Mouse (Mus musculus) liver, embryonic 15.5 days (tissue): ENCODE data around the gene Prkn. TPM values are rescaled to one million over a fixed set of nuclear protein-coding genes. Genes with fewer than 3 reads are reported as not detected.

Experiments used
- ATAC-seq: fragments of 200-750 bp; cut with Nextera tagmentation; 2 replicates; pipeline ENCODE4 v1.8.0; 2017; ENCODE audit warnings: moderate number of reproducible peaks, mild to moderate bottlenecking, moderate library complexity; ENCODE audit not compliant: insufficient read depth
- H3K27ac ChIP-seq: fragments of 300-500 bp; sonication (generic); replicated peaks from 2 replicates; pipeline ENCODE4 v1.5.1; 2015; ENCODE audit warnings: mild to moderate bottlenecking, inconsistent platforms
- H3K27me3 ChIP-seq: fragments of 300-500 bp; sonication (generic); 2 replicates; pipeline ENCODE4 v1.6.1; 2015; ENCODE audit warnings: mild to moderate bottlenecking, inconsistent platforms
- H3K36me3 ChIP-seq: fragments of 300-500 bp; sonication (generic); replicated peaks from 2 replicates; pipeline ENCODE4 v1.6.1; 2015; ENCODE audit warnings: moderate library complexity, mild to moderate bottlenecking, inconsistent platforms
- H3K4me1 ChIP-seq: fragments of 300-500 bp; sonication (generic); replicated peaks from 2 replicates; pipeline ENCODE4 v1.6.1; 2015; ENCODE audit warnings: inconsistent platforms
- H3K4me2 ChIP-seq: fragments of 300-500 bp; sonication (generic); 2 replicates; pipeline ENCODE4 v1.6.1; 2015; ENCODE audit warnings: moderate library complexity, mild to moderate bottlenecking, inconsistent platforms
- H3K4me3 ChIP-seq: fragments of 300-500 bp; sonication (generic); replicated peaks from 2 replicates; pipeline ENCODE4 v1.5.1; 2015; ENCODE audit warnings: mild to moderate bottlenecking, inconsistent platforms
- H3K9ac ChIP-seq: fragments of 300-500 bp; sonication (generic); 2 replicates; pipeline ENCODE4 v1.6.1; 2015; ENCODE audit warnings: moderate library complexity, mild to moderate bottlenecking, inconsistent platforms
- H3K9me3 ChIP-seq: fragments of 300-500 bp; sonication (generic); replicated peaks from 2 replicates; pipeline ENCODE4 v1.6.1; 2016; ENCODE audit warnings: inconsistent platforms
- WGBS: fragments of 180-500 bp; shearing (Covaris S2); methylation state at CpG from one replicate; pipeline ENCODE4 v1.1.7; 2015; ENCODE audit warnings: mixed read lengths; ENCODE audit not compliant: insufficient replicate concordance; 5-methylcytosine and 5-hydroxymethylcytosine counted together
- polyA plus RNA-seq: library from polyadenylated mRNA; unstranded; fragments of >200 nt; fragmentation: Nextera tagmentation; extraction: Ambion mirVana; gene quantifications from 2 replicates; pipeline ENCODE4 v1.2.1, GENCODE M21; 2015

Gene Prkn
- polyA plus RNA-seq, 1 experiment from 2014 or later: 0.38 TPM

DNA sequence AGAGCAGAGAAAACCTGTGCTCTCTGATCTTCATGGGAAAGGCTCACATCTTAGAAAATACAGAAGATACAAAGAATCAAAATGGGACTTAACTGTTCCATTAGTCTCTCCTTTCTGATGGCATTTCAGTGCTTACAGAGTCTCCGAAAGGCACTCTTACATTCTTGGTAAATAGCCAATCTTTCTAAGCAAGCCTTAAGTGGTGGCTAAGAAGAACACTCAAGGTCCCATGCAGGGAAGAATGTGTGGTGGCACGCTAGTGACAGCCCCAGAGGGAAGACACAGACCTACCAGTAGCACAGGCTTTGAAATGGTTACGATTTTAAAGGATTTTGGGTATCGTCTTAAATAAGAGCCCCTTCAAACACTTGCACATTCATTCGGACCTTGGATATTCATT is 816.2 kb downstream of the Prkn start:
- no peak overlapping the region for H3K4me3 ChIP-seq
- H3K27me3 ChIP-seq: no peaks in the 10 kb centered on the region
- no peak overlapping the region for H3K27ac ChIP-seq
- H3K4me1 ChIP-seq: no peaks in the 10 kb centered on the region
- no peak overlapping the region for H3K4me2 ChIP-seq
- no peak overlapping the region for H3K9ac ChIP-seq
- no peak for ATAC-seq
- 59% methylated on average over 5 of the region's 5 CpGs for WGBS
- no peaks in the 10 kb centered on the region for H3K9me3 ChIP-seq
- no peaks in the 10 kb centered on the region for H3K36me3 ChIP-seq

DNA sequence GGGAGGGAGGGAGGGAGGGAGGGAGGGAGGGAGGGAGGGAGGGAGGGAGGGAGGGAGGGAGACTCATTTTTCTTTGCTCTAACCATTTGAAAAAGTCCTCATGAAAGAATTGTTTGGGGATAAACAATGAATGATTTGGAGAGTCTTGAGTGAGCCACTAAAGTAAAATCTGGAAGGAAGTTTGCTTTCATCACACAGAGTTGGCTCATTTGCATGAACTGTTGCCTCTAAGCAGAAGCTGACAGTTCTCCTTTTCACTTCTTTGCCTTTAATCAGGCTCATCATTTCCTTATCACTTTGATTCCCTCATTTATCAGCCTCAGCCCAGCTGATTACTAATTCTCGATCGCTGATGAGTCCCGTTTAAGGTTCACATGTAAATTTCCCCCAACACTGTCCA is 816.7 kb downstream of the Prkn start:
- Histone ChIP-seq H3K4me1 (no peaks in the 10 kb centered on the region), H3K9ac (no peak overlapping the region), H3K4me3 (no peak overlapping the region), H3K27ac (no peak overlapping the region), H3K36me3 (no peaks in the 10 kb centered on the region), H3K9me3 (no peaks in the 10 kb centered on the region), H3K4me2 (no peak overlapping the region), H3K27me3 (no peaks in the 10 kb centered on the region)
- ATAC-seq: no peak
- WGBS: 58% methylated on average over 3 of the region's 3 CpGs

- WGBS: 28% methylated on average over 1 of the region's 1 CpGs
These were observed 821.7 kb downstream of the Prkn start for GRCm38 (mm10) chr17:11661898-11662297.

DNA sequence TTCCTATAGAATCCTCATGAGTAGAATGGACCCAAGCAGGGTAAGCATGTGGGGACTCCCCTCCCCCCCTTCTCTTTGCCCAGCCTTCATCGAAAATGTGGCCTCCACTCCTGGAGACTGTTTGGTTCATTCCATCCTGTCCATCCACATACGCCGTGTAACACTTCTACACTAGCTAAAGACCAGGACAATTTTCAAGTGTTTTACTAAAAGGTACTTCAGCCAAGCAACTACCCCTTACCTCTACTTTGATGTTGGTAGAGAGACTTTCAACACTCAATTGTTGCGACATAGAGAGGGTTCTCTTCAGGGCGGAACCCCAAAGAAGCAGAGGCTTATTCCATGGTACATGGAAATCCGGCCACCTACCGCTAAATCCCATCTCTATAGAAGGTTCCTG is 823.3 kb downstream of the Prkn start:
- no peak overlapping the region for H3K9ac ChIP-seq
- H3K27ac ChIP-seq: no peak overlapping the region
- no peaks in the 10 kb centered on the region for H3K9me3 ChIP-seq
- no peaks in the 10 kb centered on the region for H3K27me3 ChIP-seq
- H3K4me1 ChIP-seq: no peaks in the 10 kb centered on the region
- WGBS: 75% methylated on average over 7 of the region's 7 CpGs
- H3K36me3 ChIP-seq: no peaks in the 10 kb centered on the region
- H3K4me2 ChIP-seq: no peak overlapping the region
- no peak overlapping the region for H3K4me3 ChIP-seq
- no peak for ATAC-seq

More at GRCm38 (mm10) chr17:11661898-11662297, 821.7 kb downstream of the Prkn start:
- no peak overlapping the region for H3K27ac ChIP-seq
- H3K4me2 ChIP-seq: no peak overlapping the region
- H3K4me3 ChIP-seq: no peak overlapping the region
- no peak overlapping the region for H3K9ac ChIP-seq
- ATAC-seq: no peak
- no peaks in the 10 kb centered on the region for H3K9me3 ChIP-seq
- no peaks in the 10 kb centered on the region for H3K36me3 ChIP-seq
- no peaks in the 10 kb centered on the region for H3K27me3 ChIP-seq
- H3K4me1 ChIP-seq: no peaks in the 10 kb centered on the region

- no peak overlapping the region for H3K27ac ChIP-seq
- no peaks in the 10 kb centered on the region for H3K9me3 ChIP-seq
- H3K9ac ChIP-seq: no peak overlapping the region
- H3K27me3 ChIP-seq: no peaks in the 10 kb centered on the region
- no peak for ATAC-seq
- no peaks in the 10 kb centered on the region for H3K36me3 ChIP-seq
- H3K4me2 ChIP-seq: no peak overlapping the region
- H3K4me3 ChIP-seq: no peak overlapping the region
- H3K4me1 ChIP-seq: no peaks in the 10 kb centered on the region
- WGBS: 38% methylated on average over 20 of the region's 20 CpGs
These were observed 824.6 kb downstream of the Prkn start for GRCm38 (mm10) chr17:11664610-11665345.

DNA sequence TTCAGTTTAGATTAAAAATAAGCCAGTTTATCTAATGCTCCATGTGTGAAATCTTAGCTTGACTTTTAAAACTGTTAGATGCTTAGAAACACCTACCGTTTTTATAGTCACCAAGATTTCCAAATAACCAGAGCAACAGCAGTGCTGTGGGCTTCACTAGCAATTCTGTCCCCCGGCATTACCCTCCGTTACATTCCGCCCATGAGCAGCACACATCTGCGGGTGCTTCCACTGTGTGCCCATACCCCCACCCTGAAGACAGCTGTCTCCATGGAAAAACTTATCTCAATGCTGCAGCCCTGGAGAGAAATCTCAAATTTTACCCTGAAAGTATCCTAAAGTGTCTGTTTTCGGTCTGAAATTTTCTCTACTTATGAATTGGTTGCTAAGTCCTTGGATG is 839.5 kb downstream of the Prkn start:
- Histone ChIP-seq H3K9ac (no peak overlapping the region), H3K4me2 (no peak overlapping the region), H3K9me3 (no peaks in the 10 kb centered on the region), H3K4me1 (no peaks in the 10 kb centered on the region), H3K27ac (no peak overlapping the region), H3K27me3 (no peaks in the 10 kb centered on the region), H3K36me3 (no peaks in the 10 kb centered on the region), H3K4me3 (no peak overlapping the region)
- no peak for ATAC-seq
- WGBS: 66% methylated on average over 6 of the region's 6 CpGs

DNA sequence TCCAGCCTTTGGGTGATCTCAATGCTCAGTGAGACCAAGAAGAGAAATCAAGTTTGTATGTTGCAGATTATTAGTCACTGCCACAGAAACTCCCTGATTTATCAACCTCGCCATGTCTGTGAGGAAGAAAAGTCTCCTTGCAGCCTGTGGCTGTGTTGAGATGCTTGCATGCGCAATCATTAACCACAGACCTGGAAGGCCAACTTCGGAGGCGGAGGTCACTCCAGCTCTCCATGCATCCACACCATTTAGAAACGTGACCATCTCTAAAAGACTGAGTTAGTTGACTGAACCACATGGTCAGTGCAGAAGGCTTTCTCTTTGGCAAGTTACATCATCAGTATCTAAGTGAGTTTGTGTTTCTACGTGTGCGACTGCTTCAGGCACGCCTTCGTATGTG is 840.3 kb downstream of the Prkn start:
- 68% methylated on average over 9 of the region's 9 CpGs for WGBS
- H3K36me3 ChIP-seq: no peaks in the 10 kb centered on the region
- H3K9me3 ChIP-seq: no peaks in the 10 kb centered on the region
- H3K9ac ChIP-seq: no peak overlapping the region
- no peaks in the 10 kb centered on the region for H3K27me3 ChIP-seq
- no peaks in the 10 kb centered on the region for H3K4me1 ChIP-seq
- no peak for ATAC-seq
- no peak overlapping the region for H3K27ac ChIP-seq
- H3K4me2 ChIP-seq: no peak overlapping the region
- H3K4me3 ChIP-seq: no peak overlapping the region

GRCm38 (mm10) chr17:11681825-11682372 is 841.7 kb downstream of the Prkn start:
- no peaks in the 10 kb centered on the region for H3K27me3 ChIP-seq
- H3K27ac ChIP-seq: no peak overlapping the region
- 55% methylated on average over 11 of the region's 11 CpGs for WGBS
- no peak for ATAC-seq
- H3K9me3 ChIP-seq: no peaks in the 10 kb centered on the region
- no peaks in the 10 kb centered on the region for H3K36me3 ChIP-seq
- H3K4me3 ChIP-seq: no peak overlapping the region
- H3K4me1 ChIP-seq: no peaks in the 10 kb centered on the region
- H3K4me2 ChIP-seq: no peak overlapping the region
- H3K9ac ChIP-seq: no peak overlapping the region

DNA sequence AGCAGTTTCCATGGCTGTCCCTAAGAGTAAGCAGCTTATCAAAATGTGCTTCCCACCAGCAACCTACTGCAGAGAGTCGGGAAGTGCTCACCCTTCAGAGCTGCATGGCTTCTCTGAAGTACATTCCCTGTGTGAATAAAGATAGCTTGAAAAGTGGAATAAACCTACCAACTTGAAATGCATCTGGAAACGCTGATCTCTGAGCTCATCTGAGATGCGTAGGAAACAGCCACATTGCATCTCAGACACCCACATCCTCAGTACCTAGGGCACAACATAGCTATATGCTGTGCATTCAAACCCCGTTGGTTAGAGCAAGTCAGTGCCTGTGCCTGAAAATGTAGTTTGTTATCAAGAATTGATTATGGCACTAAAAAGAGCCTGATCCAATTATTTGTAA is 864.8 kb downstream of the Prkn start:
- Histone ChIP-seq H3K4me3 (no peak overlapping the region), H3K36me3 (no peaks in the 10 kb centered on the region), H3K27ac (no peak overlapping the region), H3K4me2 (no peak overlapping the region), H3K9me3 (no peaks in the 10 kb centered on the region), H3K9ac (no peak overlapping the region), H3K27me3 (no peaks in the 10 kb centered on the region), H3K4me1 (no peaks in the 10 kb centered on the region)
- no peak for ATAC-seq
- 58% methylated on average over 4 of the region's 4 CpGs for WGBS

- H3K9ac ChIP-seq: no peak overlapping the region
- ATAC-seq: no peak
- no peak overlapping the region for H3K4me2 ChIP-seq
- no peaks in the 10 kb centered on the region for H3K4me1 ChIP-seq
- no peak overlapping the region for H3K27ac ChIP-seq
- H3K36me3 ChIP-seq: no peaks in the 10 kb centered on the region
- no peaks in the 10 kb centered on the region for H3K9me3 ChIP-seq
- no peaks in the 10 kb centered on the region for H3K27me3 ChIP-seq
- no peak overlapping the region for H3K4me3 ChIP-seq
- 69% methylated on average over 9 of the region's 9 CpGs for WGBS
These were observed 865.6 kb downstream of the Prkn start for GRCm38 (mm10) chr17:11705761-11706160.

GRCm38 (mm10) chr17:11712066-11712465 is 871.9 kb downstream of the Prkn start:
- no peak overlapping the region for H3K4me3 ChIP-seq
- H3K4me2 ChIP-seq: no peak overlapping the region
- H3K9me3 ChIP-seq: no peaks in the 10 kb centered on the region
- no peaks in the 10 kb centered on the region for H3K27me3 ChIP-seq
- H3K36me3 ChIP-seq: no peaks in the 10 kb centered on the region
- ATAC-seq: no peak
- H3K9ac ChIP-seq: no peak overlapping the region
- 48% methylated on average over 4 of the region's 4 CpGs for WGBS
- H3K27ac ChIP-seq: no peak overlapping the region
- no peaks in the 10 kb centered on the region for H3K4me1 ChIP-seq

DNA sequence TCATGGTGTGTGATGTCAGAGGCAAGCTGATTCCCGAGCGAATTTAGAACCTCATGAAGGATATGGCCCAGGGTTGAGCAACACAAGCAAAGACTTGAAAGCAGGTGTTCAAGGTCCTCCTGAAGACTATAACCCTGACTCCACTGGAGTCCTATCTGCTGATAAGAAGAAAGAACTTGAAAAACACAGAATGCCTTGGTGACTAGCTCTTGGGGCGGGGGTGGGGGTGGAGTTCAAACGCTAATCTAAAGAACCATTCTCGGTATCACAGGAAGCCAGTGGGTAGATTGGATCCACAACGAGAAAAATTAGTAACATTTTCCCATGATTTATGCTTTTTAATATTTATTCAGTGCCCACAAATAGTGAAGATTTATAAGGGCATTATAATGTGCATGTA is 879.6 kb downstream of the Prkn start:
- Histone ChIP-seq H3K27ac (no peak overlapping the region), H3K4me2 (no peak overlapping the region), H3K36me3 (no peaks in the 10 kb centered on the region), H3K9me3 (no peaks in the 10 kb centered on the region), H3K4me3 (no peak overlapping the region), H3K4me1 (no peaks in the 10 kb centered on the region), H3K9ac (no peak overlapping the region), H3K27me3 (no peaks in the 10 kb centered on the region)
- ATAC-seq: no peak
- 37% methylated on average over 6 of the region's 6 CpGs for WGBS
